Mouse (Mus musculus): ENCODE measurements at regions not wholly inside any gene's neighbourhood (a gene's known extent, or its start where the extent isn't known, plus 50 kb on each side); places are given as distances from the start of the nearest gene placed in this dataset.

- DNase-seq (ENCODE audit: low spot score in 2 of 2) = no peak
Observed at GRCm38 (mm10) chr3:128787686-128788085, 412.0 kb upstream of the Pitx2 start.

GRCm38 (mm10) chr3:128795931-128796330, 403.7 kb upstream of the Pitx2 start:
- no peak for DNase-seq (ENCODE audit: low spot score in 2 of 2)

GRCm38 (mm10) chr3:128797829-128798228, 401.8 kb upstream of the Pitx2 start:
- DNase-seq (ENCODE audit: low spot score in 2 of 2) = no peak

GRCm38 (mm10) chr3:128829371-128830160, 370.1 kb upstream of the Pitx2 start:
- no peak for DNase-seq (ENCODE audit: low spot score in 2 of 2)

GRCm38 (mm10) chr3:128850327-128850977, 349.2 kb upstream of the Pitx2 start:
- no peak for DNase-seq (ENCODE audit: low spot score in 2 of 2)

DNA sequence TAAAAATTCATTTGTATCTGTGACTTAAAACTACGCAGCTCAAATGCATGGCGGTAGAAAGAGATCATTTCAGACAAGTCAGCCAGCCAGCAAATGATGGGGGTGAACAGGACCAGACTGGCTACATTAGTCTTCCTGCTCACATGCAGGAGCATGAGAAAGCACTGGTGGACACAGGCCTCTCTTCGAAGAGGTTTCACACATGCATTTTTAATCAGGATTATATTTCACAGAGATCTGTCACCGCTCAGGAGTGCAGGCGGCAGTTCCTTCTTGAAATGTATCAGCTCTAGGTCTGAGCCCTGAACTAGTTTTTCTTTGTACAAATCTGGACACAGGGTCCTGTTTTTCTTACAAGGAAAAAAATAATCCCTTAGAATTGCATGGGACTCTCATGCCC, 343.2 kb upstream of the Pitx2 start:
- DNase-seq (ENCODE audit: low spot score in 2 of 2) = no peak

GRCm38 (mm10) chr3:128881685-128882444, 317.8 kb upstream of the Pitx2 start:
- DNase-seq (ENCODE audit: low spot score in 2 of 2) = no peak

GRCm38 (mm10) chr3:128883636-128884195, 316.0 kb upstream of the Pitx2 start:
- no peak for DNase-seq (ENCODE audit: low spot score in 2 of 2)

- DNase-seq (ENCODE audit: low spot score in 2 of 2) = no peak
Observed at GRCm38 (mm10) chr3:128886678-128887077, 313.0 kb upstream of the Pitx2 start.

DNA sequence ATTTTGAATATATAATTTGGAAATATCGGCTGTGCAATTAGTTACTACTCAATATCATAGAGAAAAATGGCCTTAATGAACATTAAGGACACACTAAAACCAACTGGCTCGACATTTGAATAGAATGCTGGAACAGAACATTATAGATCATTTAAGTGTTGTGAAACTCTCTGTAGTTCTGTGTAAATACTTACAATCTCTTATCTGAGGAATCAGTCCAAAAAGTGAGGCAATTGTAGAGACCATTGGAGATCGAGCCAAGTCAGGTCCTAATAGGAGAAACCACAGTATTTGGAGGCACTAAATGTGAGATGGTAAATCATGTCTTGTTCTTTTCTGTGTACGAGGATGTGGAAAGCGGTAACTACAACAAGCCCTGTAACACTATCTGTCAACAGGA, 308.6 kb upstream of the Pitx2 start:
- no peak for DNase-seq (ENCODE audit: low spot score in 2 of 2)

DNA sequence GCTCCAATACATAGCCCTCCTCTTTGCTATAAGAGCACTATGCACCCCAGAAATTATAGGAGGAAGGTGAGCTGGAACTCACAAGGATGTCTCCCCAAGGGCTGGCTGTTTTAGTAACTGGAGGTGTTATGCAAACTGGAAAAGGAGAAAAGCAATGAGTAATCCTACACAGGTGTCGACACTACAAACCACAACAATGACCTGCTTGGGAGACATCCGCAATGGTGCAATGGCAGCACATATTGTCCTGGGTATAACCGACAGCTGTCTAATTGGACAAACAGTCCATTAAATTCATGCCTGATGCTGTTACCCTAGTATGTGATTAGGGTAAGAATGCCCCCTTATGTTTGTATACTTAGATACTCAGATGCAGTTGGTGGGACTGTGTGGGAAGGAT, 303.1 kb upstream of the Pitx2 start:
- DNase-seq (ENCODE audit: low spot score in 2 of 2) = no peak

DNA sequence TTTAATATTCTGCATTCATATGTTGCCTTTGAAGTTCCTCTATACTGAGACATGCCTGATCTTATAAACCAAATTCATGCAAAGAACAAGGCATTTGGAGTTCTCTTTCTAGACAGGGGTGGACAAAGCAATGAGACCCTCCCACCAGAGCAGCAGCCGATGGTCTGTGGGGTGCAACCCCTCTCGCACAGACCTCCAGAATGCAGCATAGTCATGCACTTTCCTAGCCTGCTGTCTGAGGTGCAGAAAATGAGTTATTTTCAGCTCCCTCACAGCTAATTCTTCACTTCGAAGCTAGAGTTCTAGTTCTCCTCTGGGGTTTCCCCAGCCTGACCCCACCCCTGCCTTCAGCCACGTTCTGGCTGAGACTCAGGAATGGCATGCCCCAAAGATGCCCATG, 288.6 kb upstream of the Pitx2 start:
- DNase-seq (ENCODE audit: low spot score in 2 of 2) = no peak

- no peak for DNase-seq (ENCODE audit: low spot score in 2 of 2)
Observed at GRCm38 (mm10) chr3:128921428-128921827, 278.2 kb upstream of the Pitx2 start.

GRCm38 (mm10) chr3:128922150-128922549, 277.5 kb upstream of the Pitx2 start:
- no peak for DNase-seq (ENCODE audit: low spot score in 2 of 2)

GRCm38 (mm10) chr3:128938536-128938935, 261.1 kb upstream of the Pitx2 start:
- no peak for DNase-seq (ENCODE audit: low spot score in 2 of 2)

- no peak for DNase-seq (ENCODE audit: low spot score in 2 of 2)
Observed at GRCm38 (mm10) chr3:128941156-128941555, 258.5 kb upstream of the Pitx2 start.

DNA sequence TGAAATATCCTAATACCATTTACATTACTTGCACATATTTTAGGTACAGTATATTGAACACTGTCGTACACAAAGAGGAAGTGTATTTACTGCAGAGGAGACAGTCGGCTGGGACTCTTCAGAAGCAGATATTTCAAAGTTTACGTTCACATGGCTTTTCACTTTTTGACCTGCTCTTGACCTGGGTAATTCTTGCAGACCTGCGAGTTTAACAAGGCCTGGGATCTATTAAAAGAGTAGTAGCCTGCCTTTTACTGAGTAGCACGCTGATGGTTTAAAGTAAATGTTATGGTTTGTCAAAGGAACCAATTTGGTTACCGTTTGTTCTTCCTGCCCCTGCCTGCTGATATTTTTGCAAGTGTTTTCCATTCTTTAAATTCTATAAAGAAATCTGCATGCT, 255.0 kb upstream of the Pitx2 start:
- no peak for DNase-seq (ENCODE audit: low spot score in 2 of 2)

DNA sequence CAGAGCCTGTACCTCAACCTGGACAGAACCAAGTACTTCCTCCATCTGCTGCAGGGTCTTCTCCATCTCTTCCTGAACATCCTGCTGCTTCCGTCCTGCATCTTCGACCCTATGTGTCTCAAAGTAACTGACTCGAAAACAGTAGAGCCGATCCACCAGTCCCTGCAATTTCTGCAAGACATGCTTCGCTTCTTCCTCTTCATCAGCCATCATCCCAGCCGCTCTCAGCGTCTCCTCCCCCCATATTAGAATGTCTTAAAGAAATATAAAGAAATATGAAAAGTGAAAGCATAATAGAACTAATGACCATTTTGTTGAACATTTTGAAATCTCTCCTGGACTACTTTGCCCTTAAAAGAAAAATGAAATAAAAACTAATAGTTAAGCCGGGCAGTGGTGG, 244.8 kb upstream of the Pitx2 start:
- DNase-seq (ENCODE audit: low spot score in 2 of 2) = no peak

GRCm38 (mm10) chr3:128976752-128977151, 222.9 kb upstream of the Pitx2 start:
- DNase-seq (ENCODE audit: low spot score in 2 of 2) = no peak

- no peak for DNase-seq (ENCODE audit: low spot score in 2 of 2)
Observed at GRCm38 (mm10) chr3:128990183-128990912, 209.3 kb upstream of the Pitx2 start.

GRCm38 (mm10) chr3:129002866-129003265, 196.8 kb upstream of the Pitx2 start:
- DNase-seq (ENCODE audit: low spot score in 2 of 2) = no peak

- no peak for DNase-seq (ENCODE audit: low spot score in 2 of 2)
Observed at GRCm38 (mm10) chr3:129004085-129004484, 195.6 kb upstream of the Pitx2 start.

Measured in cerebellum, postnatal 4 days (tissue).